Mouse (Mus musculus): ENCODE data around the gene Vmn1r221.

GRCm38 (mm10) chr13:23258546-23259048 lies 44.7 kb downstream of the Vmn1r221 start:
- TF ChIP-seq POLR2A (IDR thresholded peaks at IDR 0.05; ENCODE audit: insufficient read depth, low read length) (no peak), CTCF (IDR thresholded peaks at IDR 0.05; ENCODE audit: low read depth, low read length) (no peak), EP300 (IDR thresholded peaks at IDR 0.05; ENCODE audit: insufficient read depth, low read depth, low read length) (no peak)
